Mouse (Mus musculus): ENCODE measurements around the gene Prr5l.

DNA sequence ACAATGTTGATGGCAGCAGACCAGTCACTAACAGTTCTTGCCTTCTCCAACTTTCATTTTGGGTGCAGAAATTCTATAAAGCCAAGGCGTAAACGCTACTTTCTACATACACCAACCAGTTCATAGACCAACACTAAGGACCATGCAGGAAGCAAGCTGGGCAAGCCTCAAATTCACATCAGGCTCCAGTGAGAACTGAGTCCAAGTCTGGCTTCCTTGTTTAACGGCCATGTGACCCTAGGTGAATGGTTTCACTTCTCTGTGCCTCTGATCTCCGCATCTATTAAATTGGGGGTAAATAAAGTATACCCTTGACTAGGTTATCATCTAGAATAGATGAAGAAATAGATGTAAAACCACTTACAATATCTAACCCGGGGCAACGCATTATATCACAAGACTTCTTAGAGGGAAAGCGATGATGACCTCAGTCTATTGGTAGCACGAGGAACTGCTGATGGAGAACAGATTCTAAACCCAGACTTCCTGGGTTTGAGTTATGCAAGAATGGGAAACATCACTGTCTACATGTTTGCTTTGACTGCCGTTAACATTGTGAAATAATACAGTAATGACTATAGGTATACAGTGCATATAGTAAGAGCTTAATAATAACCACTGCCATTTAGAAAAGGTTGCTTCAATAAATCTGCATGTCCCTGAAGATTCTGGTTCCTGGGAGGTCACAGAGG lies 1.2 kb downstream of the Prr5l start:
- TF ChIP-seq CTCF (IDR thresholded peaks at IDR 0.05) (no peak), EP300 (IDR thresholded peaks at IDR 0.05) (no peak)
